Mouse (Mus musculus) liver, embryonic 14.5 days (tissue): ENCODE results near the gene Celsr1. TPM values are rescaled to one million over a fixed set of nuclear protein-coding genes. Genes with fewer than 3 reads are reported as not detected.

ENCODE experiments used
- ATAC-seq: fragments of 200-750 bp; cut with Nextera tagmentation; 2 replicates; pipeline ENCODE4 v1.8.0; 2017; ENCODE audit warnings: moderate number of reproducible peaks, mild to moderate bottlenecking, moderate library complexity; ENCODE audit not compliant: insufficient read depth
- DNase-seq, 3 experiments: peaks; one replicate each; pipeline ENCODE4 v3.0.0-alpha.2; 2012 to 2013; ENCODE audit warnings: low read depth in 3 of 3, low spot score in 3 of 3
- H3K27ac ChIP-seq: fragments of 300-500 bp; sonication (generic); 2 replicates; pipeline ENCODE4 v1.5.1; 2014; ENCODE audit warnings: moderate library complexity, mild to moderate bottlenecking, control low read depth, inconsistent platforms
- H3K27me3 ChIP-seq: fragments of 300-500 bp; sonication (generic); 2 replicates; pipeline ENCODE4 v1.6.1; 2014; ENCODE audit warnings: mild to moderate bottlenecking, low read length, moderate library complexity; ENCODE audit not compliant: control insufficient read depth, insufficient read depth
- H3K36me3 ChIP-seq: fragments of 300-500 bp; sonication (generic); replicated peaks from 2 replicates; pipeline ENCODE4 v1.6.1; 2014; ENCODE audit warnings: low read depth; ENCODE audit not compliant: control insufficient read depth, insufficient read depth
- H3K4me1 ChIP-seq, 2 experiments: fragments of 200-500 bp in 1 of 2; fragments of 300-500 bp in 1 of 2; sonication (generic) in 1 of 2; replicated peaks; 2 replicates each; pipeline ENCODE4 v1.6.1; 2012 to 2014; ENCODE audit warnings: antibody characterized with exemption in 1 of 2, inconsistent platforms in 1 of 2, low read length in 1 of 2; ENCODE audit not compliant: control insufficient read depth in 2 of 2, insufficient read depth in 2 of 2
- H3K4me2 ChIP-seq: fragments of 300-500 bp; sonication (generic); 2 replicates; pipeline ENCODE4 v1.6.1; 2014; ENCODE audit warnings: low read depth, mild to moderate bottlenecking, control low read depth, moderate library complexity
- H3K4me3 ChIP-seq, 2 experiments: fragments of 200-500 bp in 1 of 2; fragments of 300-500 bp in 1 of 2; sonication (generic) in 1 of 2; 2 replicates each; pipeline ENCODE4 v1.5.1; 2012 to 2014; ENCODE audit warnings: low read depth in 2 of 2, low read length in 2 of 2, mild to moderate bottlenecking in 2 of 2, control low read depth in 1 of 2, inconsistent platforms in 1 of 2, moderate library complexity in 1 of 2; ENCODE audit not compliant: insufficient read depth in 1 of 2
- H3K9ac ChIP-seq: fragments of 300-500 bp; sonication (generic); replicated peaks from 2 replicates; pipeline ENCODE4 v1.6.1; 2014; ENCODE audit warnings: mild to moderate bottlenecking, control low read depth, moderate library complexity
- H3K9me3 ChIP-seq: fragments of 300-500 bp; sonication (generic); 2 replicates; pipeline ENCODE4 v1.6.1; 2016; ENCODE audit warnings: low read length, mixed read lengths; ENCODE audit not compliant: control insufficient read depth
- CTCF ChIP-seq: IDR thresholded peaks from 2 replicates; pipeline ENCODE4 v1.5.1; 2016; ENCODE audit warnings: antibody characterized with exemption, low read depth, control low read depth
- EP300 ChIP-seq: IDR thresholded peaks from 2 replicates; pipeline ENCODE4 v1.6.1; 2016; ENCODE audit warnings: antibody characterized with exemption, low read depth
- WGBS: fragments of 180-500 bp; shearing (Covaris S2); extraction: QIAGEN DNeasy Blood & Tissue Kit; methylation state at CpG from one replicate; pipeline ENCODE4 v1.1.7; 2014; ENCODE audit not compliant: insufficient replicate concordance; 5-methylcytosine and 5-hydroxymethylcytosine counted together
- polyA plus RNA-seq, 2 experiments: library from polyadenylated mRNA; depleted of rRNA in 1 of 2; stranded (reverse) in 1 of 2; unstranded in 1 of 2; fragments of >200 nt; fragmentation: Nextera tagmentation in 1 of 2; extraction: Ambion mirVana in 1 of 2; gene quantifications; 2 replicates each; pipeline versions ENCODE4 v1.2.1 to v1.2.3; 2012 to 2014

Gene Celsr1
- polyA plus RNA-seq, 2 experiments, result 0.06 to 0.12 TPM

GRCm38 (mm10) chr15:85963279-85963840 is 70.2 kb downstream of the Celsr1 start:
- H3K9me3 ChIP-seq, result no peaks in the 10 kb centered on the region
- H3K9ac ChIP-seq, result no peak overlapping the region
- no peak overlapping the region for H3K4me2 ChIP-seq
- no peak for ATAC-seq
- no peaks in the 10 kb centered on the region for H3K27me3 ChIP-seq
- 38% methylated on average over 8 of the region's 8 CpGs for WGBS
- TF ChIP-seq EP300 (no peak), CTCF (no peak)
- H3K4me3 ChIP-seq, result no peak overlapping the region
- no peaks in the 10 kb centered on the region; a peak in 1 of 4 replicates for H3K4me1 ChIP-seq
- no peak for DNase-seq
- no peak overlapping the region for H3K27ac ChIP-seq
- no peaks in the 10 kb centered on the region for H3K36me3 ChIP-seq

- no peak overlapping the region for H3K4me3 ChIP-seq
- no peak for TF ChIP-seq EP300
- no peak for TF ChIP-seq CTCF
- H3K36me3 ChIP-seq, result no peaks in the 10 kb centered on the region
- no peaks in the 10 kb centered on the region for H3K9me3 ChIP-seq
- no peak overlapping the region for H3K27ac ChIP-seq
- no peak overlapping the region for H3K4me2 ChIP-seq
- no peaks in the 10 kb centered on the region for H3K27me3 ChIP-seq
- DNase-seq (no peak), ATAC-seq (no peak)
- no peaks in the 10 kb centered on the region; a peak in 1 of 4 replicates for H3K4me1 ChIP-seq
- H3K9ac ChIP-seq, result no peak overlapping the region
- WGBS, result 77% methylated on average over 8 of the region's 8 CpGs
These were observed 70.9 kb downstream of the Celsr1 start for GRCm38 (mm10) chr15:85962691-85963090.

DNA sequence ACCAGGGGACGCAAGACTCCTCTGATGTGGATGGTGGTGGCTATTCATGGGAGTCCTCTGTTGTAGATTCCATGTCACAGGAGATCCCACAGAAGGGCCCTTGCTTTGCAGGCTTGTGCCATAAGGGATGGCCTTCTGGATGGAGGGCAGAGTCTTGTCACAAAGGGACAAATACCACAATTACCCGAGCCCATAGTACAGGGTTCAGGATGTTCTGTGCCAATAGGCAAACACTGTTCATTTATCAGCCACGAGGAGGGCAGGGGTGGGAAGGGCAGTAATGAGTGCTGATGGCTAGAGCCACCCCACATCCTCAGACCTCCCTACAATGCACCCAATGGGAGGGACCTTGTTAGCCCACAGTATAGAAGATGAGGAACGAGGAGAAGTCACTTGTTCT is 71.9 kb downstream of the Celsr1 start:
- Histone ChIP-seq H3K4me2 (no peak overlapping the region), H3K4me3 (no peak overlapping the region), H3K27me3 (no peaks in the 10 kb centered on the region)

DNA sequence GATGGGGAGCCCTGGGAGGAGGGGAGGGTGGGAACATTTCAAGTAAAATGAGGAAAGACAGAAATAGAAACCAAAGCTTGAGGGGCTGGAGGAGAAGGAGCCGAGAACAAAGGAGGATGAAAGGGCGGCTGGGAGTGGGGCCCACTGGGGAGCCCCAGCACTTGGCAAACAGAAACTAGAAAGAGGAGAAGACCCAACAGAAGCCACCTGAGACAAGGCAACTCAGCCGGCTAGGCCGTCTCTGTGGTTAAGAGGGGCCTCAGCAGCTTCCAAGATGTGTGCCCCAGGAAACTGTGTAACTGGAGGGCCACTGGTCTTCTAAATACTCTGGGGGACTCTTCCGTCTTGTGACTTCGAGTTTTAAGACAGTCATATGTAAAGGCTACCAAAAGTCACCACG is 72.4 kb downstream of the Celsr1 start:
- H3K27ac ChIP-seq, result no peak overlapping the region

More for the DNA sequence above, 71.9 kb downstream of the Celsr1 start:
- Histone ChIP-seq H3K36me3 (no peaks in the 10 kb centered on the region), H3K27ac (no peak overlapping the region), H3K4me1 (no peaks in the 10 kb centered on the region; a peak in 1 of 4 replicates), H3K9me3 (no peaks in the 10 kb centered on the region), H3K9ac (no peak overlapping the region)
- no peak for DNase-seq
- TF ChIP-seq CTCF, result no peak
- ATAC-seq, result no peak
- WGBS, result 52% methylated on average over 4 of the region's 4 CpGs

DNA sequence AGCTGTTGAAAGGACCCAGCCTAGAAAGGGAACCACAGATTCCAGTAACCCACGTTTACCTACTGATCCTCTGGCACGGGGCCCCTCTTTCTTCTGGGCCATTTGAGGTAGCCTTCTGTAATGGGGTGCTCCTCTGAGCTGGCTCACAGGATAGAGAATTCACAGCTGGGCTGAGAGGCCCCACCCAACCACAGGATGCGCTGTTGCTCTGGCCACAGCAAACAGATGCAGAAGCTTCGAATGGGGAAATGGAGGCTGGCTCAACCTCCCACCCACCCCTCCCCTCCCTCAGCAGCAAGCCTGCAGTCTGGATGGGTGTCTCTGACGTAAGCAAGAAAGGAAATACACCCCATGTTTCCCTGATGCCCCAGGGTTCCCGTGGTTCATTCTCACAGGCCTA is 77.4 kb downstream of the Celsr1 start:
- TF ChIP-seq CTCF (no peak), EP300 (no peak)
- Histone ChIP-seq H3K9ac (no peak overlapping the region), H3K4me3 (no peak overlapping the region), H3K4me2 (no peak overlapping the region), H3K4me1 (no peaks in the 10 kb centered on the region), H3K9me3 (no peaks in the 10 kb centered on the region), H3K36me3 (no peaks in the 10 kb centered on the region), H3K27ac (no peak overlapping the region), H3K27me3 (no peaks in the 10 kb centered on the region)
- WGBS, result 28% methylated on average over 6 of the region's 6 CpGs
- no peak for DNase-seq
- ATAC-seq, result no peak

More for the DNA sequence above, 72.4 kb downstream of the Celsr1 start:
- Histone ChIP-seq H3K4me2 (no peak overlapping the region), H3K4me1 (no peaks in the 10 kb centered on the region; a peak in 1 of 4 replicates), H3K4me3 (no peak overlapping the region), H3K9me3 (no peaks in the 10 kb centered on the region), H3K36me3 (no peaks in the 10 kb centered on the region), H3K27me3 (no peaks in the 10 kb centered on the region), H3K9ac (no peak overlapping the region)
- ATAC-seq (no peak), DNase-seq (no peak)
- TF ChIP-seq EP300 (no peak), CTCF (no peak)
- WGBS, result 32% methylated on average over 7 of the region's 7 CpGs
